Mouse (Mus musculus) right cerebral cortex, adult 18-20 months (tissue): ENCODE measurements at regions not wholly inside any gene's neighbourhood (a gene's known extent, or its start where the extent isn't known, plus 50 kb on each side); places are given as distances from the start of the nearest gene placed in this dataset.
"Not testable (repeated sequence)": the region's sequence is repeated elsewhere in the genome, so short reads cannot be mapped to it uniquely, and the experiment has no call there.

ENCODE experiments used
- DNase-seq: peaks from one replicate; pipeline ENCODE4 v3.0.0; 2022; ENCODE audit warnings: mixed read lengths

- no peak for DNase-seq
These were observed 100.7 kb downstream of the H2al2a start for GRCm38 (mm10) chr2:17896036-17896435.

- DNase-seq: not testable (repeated sequence)
These were observed 104.1 kb downstream of the H2al2a start for GRCm38 (mm10) chr2:17892661-17893060.

GRCm38 (mm10) chr2:17887699-17888098, 109.1 kb downstream of the H2al2a start:
- no peak for DNase-seq

- no peak for DNase-seq
These were observed 114.4 kb downstream of the H2al2a start for GRCm38 (mm10) chr2:17882389-17882788.

GRCm38 (mm10) chr2:17880800-17881717, 115.7 kb downstream of the H2al2a start:
- DNase-seq: no peak

GRCm38 (mm10) chr2:17877901-17878300, 118.9 kb downstream of the H2al2a start:
- DNase-seq: no peak

GRCm38 (mm10) chr2:17876942-17877341, 119.8 kb downstream of the H2al2a start:
- DNase-seq: no peak

- DNase-seq: no peak
These were observed 120.6 kb downstream of the H2al2a start for GRCm38 (mm10) chr2:17876155-17876554.

- no peak for DNase-seq
These were observed 126.2 kb downstream of the H2al2a start for GRCm38 (mm10) chr2:17870562-17870961.

GRCm38 (mm10) chr2:17868145-17868544, 128.6 kb downstream of the H2al2a start:
- DNase-seq: no peak

GRCm38 (mm10) chr2:17867341-17867740, 129.4 kb downstream of the H2al2a start:
- peak; percentile 11 for DNase-seq

GRCm38 (mm10) chr2:17861765-17862495, 130.7 kb upstream of the Nebl start:
- DNase-seq: no peak

GRCm38 (mm10) chr2:17860922-17861559, 129.8 kb upstream of the Nebl start:
- DNase-seq: no peak

GRCm38 (mm10) chr2:17859234-17859633, 128.0 kb upstream of the Nebl start:
- no peak for DNase-seq

- DNase-seq: no peak
These were observed 127.1 kb upstream of the Nebl start for GRCm38 (mm10) chr2:17858326-17858725.

- DNase-seq: no peak
These were observed 124.5 kb upstream of the Nebl start for GRCm38 (mm10) chr2:17855566-17856264.

GRCm38 (mm10) chr2:17854088-17854487, 122.8 kb upstream of the Nebl start:
- DNase-seq: no peak

- DNase-seq: no peak
These were observed 122.3 kb upstream of the Nebl start for GRCm38 (mm10) chr2:17853500-17854011.

GRCm38 (mm10) chr2:17852740-17853499, 121.7 kb upstream of the Nebl start:
- no peak for DNase-seq

- DNase-seq: no peak
These were observed 119.5 kb upstream of the Nebl start for GRCm38 (mm10) chr2:17850741-17851140.

GRCm38 (mm10) chr2:17849267-17849666, 118.0 kb upstream of the Nebl start:
- DNase-seq: no peak
